Mouse (Mus musculus) liver (tissue): ENCODE measurements around the gene Vmac.

Source experiments
- DNase-seq: peaks from one replicate; pipeline ENCODE4 v3.0.0-alpha.2; 2020; ENCODE audit warnings: mixed read lengths

Vmac gene

DNA sequence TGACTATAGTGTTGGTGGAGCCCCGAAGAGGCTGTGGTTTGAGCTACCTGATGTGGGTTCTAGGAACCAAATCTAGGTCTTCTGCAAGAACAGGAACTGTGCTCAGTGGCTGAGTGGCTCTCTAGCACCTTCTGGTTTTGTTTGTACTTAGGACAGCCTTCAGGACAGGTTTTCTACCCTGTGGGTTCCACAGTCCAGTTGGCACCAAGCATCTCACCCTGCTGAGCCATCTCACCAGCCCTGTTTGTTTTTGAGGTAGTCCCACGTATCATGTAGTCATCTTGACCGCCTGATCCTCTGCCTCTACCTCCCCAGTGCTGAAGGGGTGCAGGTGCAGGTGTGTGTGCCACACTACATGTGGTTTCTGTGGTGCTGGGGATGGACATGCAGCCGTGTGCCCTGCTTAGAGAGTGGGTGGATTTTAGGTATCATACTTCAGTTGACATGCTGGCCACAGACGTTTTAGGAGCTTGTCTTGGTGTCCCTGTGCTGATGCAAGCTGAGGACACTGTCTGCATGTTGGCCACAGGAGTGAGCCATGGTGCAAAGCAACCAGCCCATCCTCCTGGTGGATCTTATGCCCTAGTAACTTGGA is 34.2 kb downstream of the Vmac start:
- DNase-seq = no peak

DNA sequence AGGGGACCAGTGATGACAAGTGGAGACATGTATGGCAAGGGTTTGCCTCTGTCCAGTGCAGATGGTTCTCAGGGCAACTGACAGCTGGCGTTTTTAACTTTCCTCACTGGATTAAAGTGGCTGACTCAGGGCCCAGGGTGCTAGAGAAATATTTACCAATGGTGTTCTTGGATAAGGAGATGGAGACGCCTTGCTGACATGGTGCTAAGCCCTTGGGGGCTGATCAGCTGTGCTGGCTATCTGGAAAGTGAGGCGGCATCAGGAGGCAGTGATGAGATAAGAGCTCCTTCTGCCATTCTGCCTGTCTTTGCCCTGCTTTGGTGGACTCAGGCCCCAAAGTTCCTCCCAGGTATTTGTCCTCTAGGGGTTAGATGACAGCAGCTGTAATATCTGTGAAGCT is 34.9 kb downstream of the Vmac start:
- DNase-seq = peak; percentile 61

DNA sequence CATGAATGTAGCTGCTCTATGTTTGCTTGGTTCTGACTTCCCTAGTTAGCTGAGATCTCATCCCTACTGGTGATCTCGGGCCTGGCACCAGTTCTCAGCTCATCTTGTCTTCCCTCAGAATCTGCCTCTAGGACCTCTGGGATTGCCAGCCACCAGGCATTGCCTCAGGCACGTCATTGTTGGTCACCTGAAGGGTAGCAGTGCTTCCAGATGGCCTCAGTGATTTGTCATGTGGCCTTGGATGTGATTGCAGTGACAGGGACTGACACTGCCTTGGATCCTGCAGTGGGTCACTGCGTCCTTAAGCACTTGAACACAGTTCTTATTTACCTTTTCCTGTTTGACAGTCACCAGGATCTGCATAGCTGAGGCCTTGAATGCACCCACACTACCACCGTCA is 36.0 kb downstream of the Vmac start:
- DNase-seq = no peak

DNA sequence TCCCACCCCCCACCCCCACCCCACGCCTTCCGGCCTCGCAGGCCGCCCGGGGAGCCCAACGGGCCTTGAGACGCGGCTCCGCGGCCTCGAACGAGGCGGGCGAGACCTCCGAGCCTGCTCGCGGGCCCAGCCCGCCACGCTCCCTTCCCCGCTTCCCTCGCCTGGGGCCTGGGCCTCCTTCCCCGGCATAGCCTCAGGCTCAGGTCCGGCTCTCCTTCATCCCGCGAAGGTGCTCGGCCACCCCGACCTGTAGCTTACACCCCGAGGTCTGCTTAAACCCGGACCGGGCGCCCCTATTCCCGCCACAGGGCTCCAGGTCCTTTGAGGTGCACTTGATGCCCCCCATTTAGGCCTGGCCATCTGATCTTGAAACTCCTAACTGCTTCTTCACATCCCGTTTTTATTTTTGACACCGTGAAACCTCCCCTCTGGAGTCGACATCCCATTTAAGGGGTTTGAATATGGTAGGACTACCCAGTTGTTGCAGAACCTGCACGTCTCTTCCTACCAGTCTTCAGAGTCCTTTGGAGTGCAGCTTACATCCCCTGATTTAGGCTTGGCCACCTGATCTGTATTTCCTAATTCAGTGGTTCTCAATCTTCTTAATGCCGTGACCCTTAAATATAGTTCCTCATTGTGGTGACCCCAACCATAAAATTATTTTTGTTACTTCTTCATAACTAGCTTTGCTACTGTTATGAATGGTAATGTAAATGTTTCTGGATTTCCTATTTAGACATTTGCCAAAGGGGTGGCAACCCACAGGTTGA is 44.0 kb downstream of the Vmac start:
- peak; percentile 43 for DNase-seq

DNA sequence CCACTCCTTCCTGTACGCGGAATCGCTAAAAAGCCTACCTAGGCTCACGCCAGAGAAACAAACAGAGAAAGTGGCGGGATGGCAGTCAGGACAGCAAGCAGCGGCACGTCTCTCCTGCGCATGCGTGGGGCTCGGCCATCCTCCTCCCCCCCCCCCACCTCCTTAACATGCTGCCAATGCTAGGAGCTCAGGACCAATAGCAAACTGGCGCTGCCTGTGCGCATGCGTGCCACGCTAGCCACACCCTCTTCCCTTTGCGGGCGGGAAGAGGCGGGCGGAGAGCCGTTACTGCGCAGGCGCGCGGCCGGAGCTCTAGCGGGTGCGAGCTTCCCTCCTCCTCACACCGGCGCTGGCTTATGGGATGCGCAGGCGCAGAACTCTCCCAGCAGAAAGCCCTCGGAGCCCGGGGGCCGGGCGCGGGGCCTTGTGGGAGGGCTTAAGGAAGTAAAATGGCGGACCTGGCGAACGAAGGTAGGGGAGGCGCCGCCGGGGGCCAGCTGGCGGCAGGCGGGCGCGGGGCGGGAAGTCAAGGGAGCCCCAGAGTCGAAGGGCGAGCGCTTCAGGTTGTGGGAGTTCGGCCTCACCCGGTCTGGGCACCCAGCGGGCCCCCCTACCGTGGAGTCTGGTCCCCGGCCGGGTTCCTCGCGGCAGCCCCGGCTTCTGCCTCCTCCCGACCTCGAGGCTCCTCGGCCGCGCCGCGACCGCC is 44.7 kb downstream of the Vmac start, which contains the start of gene Ranbp3:
Ranbp3 (plus strand) TSS at position 354 of the 706 bp plus-strand sequence.
- DNase-seq = peak; percentile 100

DNA sequence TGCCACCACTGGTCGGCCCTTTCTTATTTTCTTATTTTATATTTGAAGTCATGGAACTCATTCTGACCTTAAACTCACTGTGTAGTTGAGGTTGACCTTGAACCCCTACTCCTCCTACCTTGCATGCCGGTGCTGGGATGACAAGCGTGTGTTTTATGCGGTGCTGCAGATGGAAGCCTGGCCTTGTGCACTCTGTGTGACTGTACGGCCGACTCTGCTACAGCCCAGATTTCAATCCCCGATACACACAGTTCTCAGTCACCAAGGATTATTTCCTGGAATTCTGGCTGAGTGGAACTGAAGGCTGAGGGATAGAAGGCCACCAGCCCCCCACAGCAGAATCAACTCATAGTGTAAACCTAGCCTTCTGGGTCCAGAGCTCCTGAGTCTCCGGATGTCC is 48.1 kb downstream of the Vmac start:
- DNase-seq = no peak

DNA sequence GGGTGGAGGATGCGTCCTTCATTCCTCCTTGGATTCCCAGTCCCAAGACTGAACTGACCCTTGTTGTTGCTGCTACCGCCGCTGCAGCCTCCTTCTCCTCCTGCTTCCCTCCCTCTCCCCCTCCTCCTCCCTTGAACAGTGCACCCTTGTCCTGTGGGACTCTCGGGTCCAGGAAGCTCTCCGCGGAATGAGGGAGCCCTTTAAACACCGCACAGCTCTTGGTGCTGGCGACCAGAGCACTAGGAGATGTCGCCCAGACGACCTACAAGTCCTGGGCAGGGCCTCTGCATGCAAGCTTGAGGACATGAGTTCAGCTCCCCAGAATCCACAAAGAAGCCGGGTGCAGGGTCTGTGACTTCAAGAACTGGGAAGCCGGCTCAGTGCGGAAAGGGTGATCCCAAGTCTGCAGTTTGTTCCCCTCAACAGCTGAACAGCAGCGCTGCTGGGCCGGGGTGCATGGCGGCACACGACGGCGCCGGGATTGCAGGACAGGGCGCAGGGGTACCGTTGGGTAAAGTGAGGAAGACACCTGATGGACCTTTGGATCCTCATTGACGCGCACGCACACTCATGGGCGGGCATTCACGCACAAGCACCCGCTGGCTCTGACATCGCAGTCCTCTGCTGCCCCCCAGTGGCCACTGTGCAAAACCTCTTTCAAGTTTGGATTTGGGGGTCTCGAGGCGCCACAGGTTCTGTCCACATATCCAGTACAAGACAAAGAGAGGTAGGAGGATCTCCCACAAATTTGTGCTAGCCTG is 49.3 kb downstream of the Vmac start:
- peak; percentile 88 for DNase-seq

- no peak for DNase-seq
Observed at GRCm38 (mm10) chr17:56667591-56667990, 50.2 kb downstream of the Vmac start.

DNA sequence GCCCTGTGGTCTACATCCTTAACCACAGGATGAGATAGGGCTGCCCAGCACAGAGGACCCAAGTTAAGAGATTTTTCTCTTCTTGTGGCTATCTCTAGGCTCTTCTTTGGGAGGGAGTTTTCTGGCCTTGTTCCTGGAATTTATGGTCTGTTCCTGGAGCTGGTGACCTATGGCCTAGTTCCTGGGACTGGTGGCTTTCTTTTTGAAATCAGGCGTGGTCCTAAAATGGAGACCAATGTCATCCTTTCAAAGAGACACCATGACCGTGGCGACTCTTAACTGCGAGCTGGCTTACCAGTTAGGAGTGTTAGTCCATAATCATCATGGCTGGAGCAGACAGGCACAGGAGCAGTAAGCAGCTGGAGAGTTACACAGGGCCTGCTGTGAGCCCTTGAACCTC is 51.4 kb downstream of the Vmac start:
- no peak for DNase-seq

GRCm38 (mm10) chr17:56664333-56664732 is 53.5 kb downstream of the Vmac start:
- no peak for DNase-seq
